Mouse (Mus musculus) embryonic facial prominence, embryonic 14.5 days (tissue): ENCODE results near the gene Timp3. TPM values are rescaled to one million over a fixed set of nuclear protein-coding genes. Genes with fewer than 3 reads are reported as not detected.

Experiments
- ATAC-seq: fragments of 200-750 bp; cut with Nextera tagmentation; 2 replicates; pipeline ENCODE4 v1.8.0; 2017; ENCODE audit warnings: low read depth, moderate number of reproducible peaks, moderate TSS enrichment
- DNase-seq: peaks from one replicate; pipeline ENCODE4 v3.0.0-alpha.2; 2015; ENCODE audit warnings: low spot score
- H3K27ac ChIP-seq: fragments of 300-500 bp; sonication (generic); replicated peaks from 2 replicates; pipeline ENCODE4 v1.5.1; 2014; ENCODE audit warnings: low read depth, mild to moderate bottlenecking, low read length, moderate library complexity
- H3K27me3 ChIP-seq: fragments of 300-500 bp; sonication (generic); replicated peaks from 2 replicates; pipeline ENCODE4 v1.6.1; 2014; ENCODE audit warnings: low read length; ENCODE audit not compliant: control insufficient read depth, insufficient read depth
- H3K36me3 ChIP-seq: fragments of 300-500 bp; sonication (generic); 2 replicates; pipeline ENCODE4 v1.6.1; 2014; ENCODE audit warnings: low read length, mixed read lengths; ENCODE audit not compliant: control insufficient read depth, insufficient read depth
- H3K4me1 ChIP-seq: fragments of 300-500 bp; sonication (generic); 2 replicates; pipeline ENCODE4 v1.6.1; 2014; ENCODE audit warnings: antibody characterized with exemption, low read length; ENCODE audit not compliant: control insufficient read depth, insufficient read depth
- H3K4me2 ChIP-seq: fragments of 300-500 bp; sonication (generic); 2 replicates; pipeline ENCODE4 v1.6.1; 2014; ENCODE audit warnings: low read depth, mild to moderate bottlenecking, low read length, moderate library complexity, mixed read lengths
- H3K4me3 ChIP-seq: fragments of 300-500 bp; sonication (generic); 2 replicates; pipeline ENCODE4 v1.5.1; 2014; ENCODE audit warnings: low read depth, mild to moderate bottlenecking, low read length
- H3K9ac ChIP-seq: fragments of 300-500 bp; sonication (generic); 2 replicates; pipeline ENCODE4 v1.6.1; 2014; ENCODE audit warnings: low read depth, mild to moderate bottlenecking, low read length, moderate library complexity, mixed read lengths
- H3K9me3 ChIP-seq: fragments of 300-500 bp; sonication (generic); 2 replicates; pipeline ENCODE4 v1.6.1; 2016; ENCODE audit warnings: low read length; ENCODE audit not compliant: control insufficient read depth
- WGBS: fragments of 180-500 bp; shearing (Covaris S2); extraction: QIAGEN DNeasy Blood & Tissue Kit; methylation state at CpG from one replicate; pipeline ENCODE4 v1.1.7; 2014; 5-methylcytosine and 5-hydroxymethylcytosine counted together
- polyA plus RNA-seq: library from polyadenylated mRNA; unstranded; fragments of >200 nt; fragmentation: Nextera tagmentation; extraction: Ambion mirVana; gene quantifications from 2 replicates; pipeline ENCODE4 v1.2.1, GENCODE M21; 2014

The Timp3 gene
- polyA plus RNA-seq, 1 experiment from 2014 or later: 77.5 TPM

DNA sequence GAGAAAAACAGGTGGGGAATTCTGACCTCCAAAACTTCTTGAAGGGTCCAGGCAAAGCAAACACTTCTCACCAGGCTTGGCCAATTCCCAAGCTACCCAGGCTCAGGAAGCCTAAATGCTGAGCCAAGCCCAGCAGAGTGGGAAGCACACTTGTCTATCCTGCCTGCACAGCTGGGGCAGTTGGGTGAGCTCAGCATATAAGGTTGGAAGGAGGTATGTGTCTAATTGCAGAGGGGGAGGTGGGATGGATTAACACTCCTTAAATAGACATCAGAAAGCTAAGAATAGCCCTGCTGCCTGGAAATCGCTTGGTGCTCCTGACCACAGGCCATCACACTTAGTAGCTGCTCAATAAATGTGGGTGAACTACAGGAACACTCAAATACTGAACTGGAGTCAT, 13.3 kb downstream of the Timp3 start:
- Histone ChIP-seq H3K4me1 (no peaks in the 10 kb centered on the region), H3K27me3 (no peaks in the 10 kb centered on the region), H3K4me2 (no peak overlapping the region), H3K36me3 (0 out of 2 replicates have a peak, but pooled peaks cover 6% of the 10 kb centered on the region), H3K9me3 (no peaks in the 10 kb centered on the region), H3K9ac (no peak overlapping the region), H3K4me3 (no peak overlapping the region), H3K27ac (no peak overlapping the region)
- ATAC-seq (no peak), DNase-seq (peak; percentile 23)
- 75% methylated on average over 1 of the region's 1 CpGs for WGBS

DNA sequence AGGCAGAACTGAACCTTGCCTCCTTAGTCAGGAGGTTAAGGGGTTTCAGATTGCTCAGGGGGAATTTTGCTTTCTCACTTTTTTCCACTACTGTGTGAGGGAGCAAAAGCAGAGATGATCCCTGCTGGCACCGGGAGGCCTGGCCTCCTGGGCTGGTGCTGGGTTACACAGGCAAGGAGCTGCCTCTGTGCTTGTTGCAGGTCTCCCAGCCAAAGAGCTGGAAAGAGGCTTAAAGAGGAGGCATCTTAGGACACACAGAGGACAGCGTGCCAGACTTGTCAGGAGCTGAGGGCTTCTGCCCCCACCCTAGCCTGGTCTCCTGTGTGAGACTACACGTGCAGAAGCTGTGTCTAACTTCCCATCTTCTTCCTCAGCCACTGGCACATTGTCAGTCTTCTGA, 15.3 kb downstream of the Timp3 start:
- Histone ChIP-seq H3K27ac (no peak overlapping the region), H3K4me1 (no peaks in the 10 kb centered on the region), H3K36me3 (0 out of 2 replicates have a peak, but pooled peaks cover 6% of the 10 kb centered on the region), H3K9ac (no peak overlapping the region), H3K4me3 (no peak overlapping the region), H3K9me3 (no peaks in the 10 kb centered on the region), H3K27me3 (no peaks in the 10 kb centered on the region), H3K4me2 (no peak overlapping the region)
- ATAC-seq (no peak), DNase-seq (no peak)
- WGBS: 30% methylated on average over 3 of the region's 3 CpGs

DNA sequence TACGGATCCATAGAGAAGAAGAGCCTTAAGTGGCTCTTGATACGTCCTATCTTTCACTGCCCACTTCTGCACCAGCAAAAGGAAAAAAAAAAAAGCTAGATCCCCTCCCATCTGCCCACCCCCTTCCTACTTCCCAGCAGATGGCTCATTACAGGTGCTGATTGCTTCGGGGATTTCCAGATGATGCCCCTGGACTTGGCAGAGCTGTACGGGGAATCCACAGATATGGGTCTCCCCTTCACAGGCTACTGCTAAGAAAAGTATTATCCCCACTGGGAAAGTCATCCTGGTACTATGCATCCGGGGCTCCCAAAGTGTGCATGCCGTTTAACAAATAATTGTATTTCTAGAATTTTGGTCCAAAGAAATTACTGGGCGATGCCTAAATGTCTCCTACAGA, 17.5 kb downstream of the Timp3 start:
- WGBS: 73% methylated on average over 7 of the region's 7 CpGs
- H3K4me2 ChIP-seq: no peak overlapping the region
- ATAC-seq: no peak
- no peaks in the 10 kb centered on the region for H3K27me3 ChIP-seq
- H3K36me3 ChIP-seq: 0 out of 2 replicates have a peak, but pooled peaks cover 6% of the 10 kb centered on the region
- no peak overlapping the region for H3K4me3 ChIP-seq
- H3K27ac ChIP-seq: no peak overlapping the region
- H3K4me1 ChIP-seq: peaks cover 15% of the 10 kb centered on the region
- H3K9me3 ChIP-seq: no peaks in the 10 kb centered on the region
- no peak for DNase-seq
- H3K9ac ChIP-seq: no peak overlapping the region

DNA sequence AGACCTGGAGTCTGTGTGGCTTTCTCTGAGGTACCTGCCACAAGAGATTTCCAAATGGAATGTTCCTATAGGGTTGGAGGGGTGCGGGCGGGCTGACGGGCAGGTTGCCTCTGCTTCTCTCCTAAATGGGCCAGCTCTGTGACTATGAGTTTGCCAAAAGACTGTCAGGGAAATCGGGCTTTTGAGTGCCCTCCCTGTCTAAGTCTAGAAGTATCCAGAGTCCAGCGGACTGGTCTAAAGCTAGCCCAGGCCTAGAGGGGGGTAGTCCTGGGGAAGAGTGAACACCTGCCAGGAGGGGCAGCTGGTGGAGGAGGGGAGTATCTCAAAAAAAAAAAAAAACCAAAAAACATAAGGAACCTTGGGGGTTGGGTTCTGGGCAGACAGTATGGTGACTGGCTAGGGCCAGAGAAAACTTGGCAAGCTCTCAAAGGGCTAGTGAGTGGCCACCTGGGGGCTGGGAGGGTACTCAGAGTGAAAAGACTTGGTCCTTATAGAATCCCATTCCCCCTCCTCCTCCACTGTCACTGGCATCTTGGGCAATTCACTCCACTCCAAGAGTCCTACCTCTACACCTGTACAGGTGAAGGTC, 18.5 kb downstream of the Timp3 start:
- Histone ChIP-seq H3K4me1 (peaks cover 15% of the 10 kb centered on the region), H3K27ac (no peak overlapping the region), H3K27me3 (no peaks in the 10 kb centered on the region), H3K4me2 (no peak overlapping the region), H3K4me3 (no peak overlapping the region), H3K36me3 (0 out of 2 replicates have a peak, but pooled peaks cover 3% of the 10 kb centered on the region), H3K9ac (no peak overlapping the region), H3K9me3 (no peaks in the 10 kb centered on the region)
- 81% methylated on average over 5 of the region's 5 CpGs for WGBS
- ATAC-seq: no peak
- no peak for DNase-seq

DNA sequence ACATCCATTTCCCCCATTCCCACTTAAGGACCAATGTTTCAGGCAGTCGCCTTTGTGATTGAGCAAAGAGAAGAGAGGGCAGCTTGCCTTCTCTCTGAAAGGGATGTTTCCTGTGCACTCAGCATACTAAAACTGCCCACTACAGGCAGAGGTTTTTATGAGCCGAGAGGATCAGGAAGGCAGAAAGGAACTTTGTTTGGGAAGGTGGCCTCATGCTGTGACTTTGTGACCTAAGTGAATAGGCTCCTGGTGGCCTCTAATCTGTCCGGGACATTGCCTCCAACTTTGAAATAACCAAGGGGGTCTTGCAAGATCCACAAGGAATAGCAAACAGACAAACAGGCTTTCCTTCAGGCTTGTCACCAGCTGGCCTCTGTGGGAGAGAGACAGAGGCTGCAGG, 19.4 kb downstream of the Timp3 start:
- Histone ChIP-seq H3K9ac (no peak overlapping the region), H3K27me3 (no peaks in the 10 kb centered on the region), H3K4me2 (no peak overlapping the region), H3K9me3 (no peaks in the 10 kb centered on the region), H3K4me3 (no peak overlapping the region), H3K4me1 (peaks cover 15% of the 10 kb centered on the region), H3K36me3 (0 out of 2 replicates have a peak, but pooled peaks cover 3% of the 10 kb centered on the region), H3K27ac (no peak overlapping the region)
- ATAC-seq: no peak
- DNase-seq: no peak
- WGBS: 58% methylated on average over 3 of the region's 3 CpGs

DNA sequence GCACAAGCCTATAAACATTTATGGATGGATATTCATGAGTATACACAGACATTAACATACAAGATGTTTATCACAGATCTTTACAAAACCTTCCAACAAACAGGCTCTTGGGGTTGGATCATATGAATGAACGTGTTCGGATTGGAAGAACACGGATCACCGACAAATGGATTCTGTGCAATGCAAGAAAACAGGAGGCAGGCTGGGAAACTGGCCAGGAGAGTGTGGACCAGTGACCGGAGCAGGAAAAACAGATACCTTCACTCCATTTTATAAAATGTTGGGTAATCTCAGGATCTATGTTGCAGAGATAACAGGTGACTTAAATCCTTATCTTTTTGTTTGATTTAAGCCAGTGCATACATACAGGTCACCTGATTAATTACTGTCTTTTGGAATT, 20.0 kb downstream of the Timp3 start:
- DNase-seq: no peak
- H3K4me3 ChIP-seq: no peak overlapping the region
- 86% methylated on average over 5 of the region's 5 CpGs for WGBS
- no peak overlapping the region for H3K9ac ChIP-seq
- peaks cover 15% of the 10 kb centered on the region for H3K4me1 ChIP-seq
- H3K9me3 ChIP-seq: no peaks in the 10 kb centered on the region
- H3K4me2 ChIP-seq: no peak overlapping the region
- no peak for ATAC-seq
- H3K27ac ChIP-seq: no peak overlapping the region
- 0 out of 2 replicates have a peak, but pooled peaks cover 3% of the 10 kb centered on the region for H3K36me3 ChIP-seq
- no peaks in the 10 kb centered on the region for H3K27me3 ChIP-seq

DNA sequence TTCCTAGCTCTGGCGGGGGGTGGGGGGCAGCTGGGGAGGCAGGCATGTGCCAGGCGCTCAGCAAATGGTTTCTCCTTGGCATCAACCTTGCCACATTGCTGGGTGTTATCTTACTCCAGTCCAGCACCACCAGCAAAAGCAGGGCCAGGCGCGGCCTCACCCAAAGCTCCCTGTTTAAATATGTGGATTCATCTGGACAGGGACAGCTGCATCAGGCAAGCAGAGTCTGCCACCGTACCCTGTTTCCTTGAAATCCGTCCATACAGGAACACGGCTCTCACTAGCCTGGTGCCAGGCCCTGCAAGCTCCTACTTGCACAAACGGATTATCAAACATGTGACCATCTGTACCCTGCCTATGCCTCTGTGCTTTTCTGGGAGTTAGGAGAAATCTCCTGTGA, 21.0 kb downstream of the Timp3 start:
- Histone ChIP-seq H3K36me3 (0 out of 2 replicates have a peak, but pooled peaks cover 3% of the 10 kb centered on the region), H3K4me2 (no peak overlapping the region), H3K9me3 (no peaks in the 10 kb centered on the region), H3K9ac (no peak overlapping the region), H3K27ac (no peak overlapping the region), H3K4me1 (peaks cover 15% of the 10 kb centered on the region), H3K4me3 (no peak overlapping the region), H3K27me3 (no peaks in the 10 kb centered on the region)
- ATAC-seq (peak; percentile 62), DNase-seq (peak; percentile 51)
- 64% methylated on average over 8 of the region's 8 CpGs for WGBS

DNA sequence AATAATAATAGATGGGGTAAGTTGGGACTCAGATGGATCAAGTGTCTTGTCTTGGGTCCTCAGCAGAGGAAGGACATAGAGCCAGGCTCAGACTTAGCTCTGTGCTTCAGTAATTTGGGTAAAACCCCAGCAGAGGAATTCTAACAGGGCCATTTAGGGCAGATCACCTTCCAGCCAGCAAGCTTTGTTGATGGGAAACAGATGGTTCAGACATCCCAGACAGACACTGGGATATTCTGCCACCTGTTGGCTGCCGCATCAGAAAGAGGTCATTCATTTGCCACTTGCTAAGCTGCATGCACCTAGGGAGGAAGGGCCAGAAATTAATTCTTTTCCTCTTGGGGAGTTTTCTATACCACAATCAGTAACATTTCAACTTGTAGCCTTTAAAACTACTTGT, 21.8 kb downstream of the Timp3 start:
- Histone ChIP-seq H3K9ac (no peak overlapping the region), H3K4me2 (no peak overlapping the region), H3K4me1 (peaks cover 15% of the 10 kb centered on the region), H3K27me3 (no peaks in the 10 kb centered on the region), H3K36me3 (peaks cover 3% of the 10 kb centered on the region; the same call in 1 of the 2 replicates), H3K4me3 (no peak overlapping the region), H3K27ac (no peak overlapping the region), H3K9me3 (no peaks in the 10 kb centered on the region)
- ATAC-seq (no peak), DNase-seq (peak; percentile 39)
- WGBS: 18% methylated on average over 1 of the region's 1 CpGs
